Mouse (Mus musculus) lung, postnatal 0 days (tissue): ENCODE measurements around the gene Arhgef18.

Source experiments
- CTCF ChIP-seq: IDR thresholded peaks from 2 replicates; pipeline ENCODE4 v1.5.1; 2016; ENCODE audit warnings: antibody characterized with exemption, mild to moderate bottlenecking
- EP300 ChIP-seq: IDR thresholded peaks from 2 replicates; pipeline ENCODE4 v1.6.1; 2016; ENCODE audit warnings: antibody characterized with exemption, mild to moderate bottlenecking, control low read depth

- TF ChIP-seq CTCF: no peak
- TF ChIP-seq EP300: no peak
These were observed 100.4 kb downstream of the Arhgef18 start, which contains the start of gene Zfp358 for GRCm38 (mm10) chr8:3492901-3493844.
